In the genomic region with DNA sequence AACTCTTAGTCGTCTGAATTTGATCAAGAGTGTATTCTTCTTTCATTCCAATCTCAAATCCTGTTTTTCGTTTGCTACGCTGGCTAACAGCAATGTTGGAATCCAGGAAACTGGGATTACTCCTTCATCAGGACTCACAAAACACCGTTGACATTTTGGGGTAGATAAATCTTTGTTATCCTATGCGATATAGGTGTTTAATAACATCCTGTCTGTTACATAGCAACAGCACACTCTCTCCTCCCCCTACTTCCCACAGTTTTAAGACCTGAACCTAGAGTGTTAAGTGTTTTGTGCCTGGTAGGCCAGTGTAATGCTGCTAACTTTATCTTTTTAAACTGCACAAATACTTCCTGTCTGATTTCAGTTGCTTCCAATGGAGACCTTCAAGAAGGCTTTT, we compare ENCODE assay signal across 17 mouse cellular contexts. TPM values are rescaled to one million over a fixed set of nuclear protein-coding genes. Genes with fewer than 3 reads are reported as not detected.
DNase-seq lines count a peak whose midpoint lies in the region; ATAC-seq and TF ChIP-seq lines count a peak whose summit lies in the region.
"Had no signal": no experiment of that assay in that cellular context is flagged by ENCODE, and none has a peak within 500 bp of the region (broad histone marks: within the 10 kb centered on the region; RNA-seq: fewer than 3 reads in every experiment).

No protein-coding gene starts in this region.

- no peak overlapping the region for H3K9ac ChIP-seq in embryonic facial prominence, embryonic 11.5 days (replicated peaks; ENCODE audit: low read length)
- H3K9ac ChIP-seq in liver, embryonic 11.5 days (ENCODE audit: low read depth, low read length) = no peak overlapping the region
- H3K9ac ChIP-seq in liver, embryonic 12.5 days = no peak overlapping the region
- H3K9ac ChIP-seq in forebrain, postnatal 0 days = no peak overlapping the region
- H3K9ac ChIP-seq: hindbrain, embryonic 15.5 days; lung, embryonic 14.5 days; midbrain, embryonic 15.5 days had no signal

- no peaks in the 10 kb centered on the region for H3K36me3 ChIP-seq in embryonic facial prominence, embryonic 11.5 days (replicated peaks; ENCODE audit: control insufficient read depth, insufficient read depth, low read depth, low read length)
- H3K36me3 ChIP-seq in embryonic facial prominence, embryonic 10.5 days (replicated peaks) = peaks cover 7% of the 10 kb centered on the region; the same call in 1 of the 2 replicates
- H3K36me3 ChIP-seq in liver, embryonic 11.5 days (ENCODE audit: control insufficient read depth, insufficient read depth, low read length) = no peaks in the 10 kb centered on the region
- no peaks in the 10 kb centered on the region for H3K36me3 ChIP-seq in liver, embryonic 12.5 days
- H3K36me3 ChIP-seq in forebrain, postnatal 0 days (ENCODE audit: insufficient read depth) = 0 out of 2 replicates have a peak, but pooled peaks cover 5% of the 10 kb centered on the region
- H3K36me3 ChIP-seq: hindbrain, embryonic 15.5 days; midbrain, embryonic 15.5 days had no signal

- DNase-seq in embryonic facial prominence, embryonic 11.5 days (ENCODE audit: low spot score) = peak; percentile 5
- DNase-seq in embryonic facial prominence, embryonic 10.5 days (ENCODE audit: low spot score) = no peak
- no peak for DNase-seq in liver, embryonic 11.5 days (ENCODE audit: low spot score)
- DNase-seq in forelimb bud, embryonic 11.5 days (ENCODE audit: low read depth, low spot score) = peak; percentile 68
- peak; percentile 44 for DNase-seq in mesoderm, embryonic 11.5 days (ENCODE audit: low read depth, low spot score)
- no peak for DNase-seq in forebrain, postnatal 0 days
- DNase-seq in Muller cell, postnatal 12 days (ENCODE audit: inconsistent ontology term) = no peak
- DNase-seq: adrenal gland, adult 8-10 months; cerebellum, adult 2 months; kidney, adult 2 months; left cerebral cortex, postnatal 4 days; lung, embryonic 14.5 days; thymus, postnatal 4 days had no signal

- no peak for TF ChIP-seq CTCF in forebrain, postnatal 0 days (IDR thresholded peaks at IDR 0.05; ENCODE audit: low read depth)

- H3K4me1 ChIP-seq in embryonic facial prominence, embryonic 11.5 days (ENCODE audit: control insufficient read depth, insufficient read depth, low read length) = no peaks in the 10 kb centered on the region
- 0 out of 2 replicates have a peak, but pooled peaks cover 4% of the 10 kb centered on the region for H3K4me1 ChIP-seq in embryonic facial prominence, embryonic 10.5 days
- H3K4me1 ChIP-seq in liver, embryonic 11.5 days (replicated peaks; ENCODE audit: control insufficient read depth, insufficient read depth, low read length) = peaks cover 12% of the 10 kb centered on the region
- peaks cover 37% of the 10 kb centered on the region for H3K4me1 ChIP-seq in liver, embryonic 12.5 days
- no peaks in the 10 kb centered on the region for H3K4me1 ChIP-seq in forebrain, postnatal 0 days (ENCODE audit: insufficient read depth)
- H3K4me1 ChIP-seq: hindbrain, embryonic 15.5 days; midbrain, embryonic 15.5 days had no signal

- H3K4me3 ChIP-seq in embryonic facial prominence, embryonic 11.5 days (ENCODE audit: low read depth, low read length) = no peak overlapping the region
- H3K4me3 ChIP-seq in embryonic facial prominence, embryonic 10.5 days = no peak overlapping the region
- no peak overlapping the region for H3K4me3 ChIP-seq in liver, embryonic 11.5 days (ENCODE audit: low read depth, low read length)
- H3K4me3 ChIP-seq in liver, embryonic 12.5 days = no peak overlapping the region
- no peak overlapping the region for H3K4me3 ChIP-seq in forebrain, postnatal 0 days (ENCODE audit: low read depth, low read length)
- H3K4me3 ChIP-seq: hindbrain, embryonic 15.5 days; midbrain, embryonic 15.5 days had no signal

- H3K27ac ChIP-seq in embryonic facial prominence, embryonic 11.5 days (replicated peaks; ENCODE audit: low read depth, low read length) = no peak overlapping the region
- H3K27ac ChIP-seq in embryonic facial prominence, embryonic 10.5 days (replicated peaks) = no peak overlapping the region
- no peak overlapping the region for H3K27ac ChIP-seq in liver, embryonic 11.5 days (ENCODE audit: low read depth, low read length)
- no peak overlapping the region for H3K27ac ChIP-seq in liver, embryonic 12.5 days
- no peak overlapping the region for H3K27ac ChIP-seq in forebrain, postnatal 0 days (ENCODE audit: low read depth, low read length)
- H3K27ac ChIP-seq: hindbrain, embryonic 15.5 days; macrophage; midbrain, embryonic 15.5 days had no signal

- no peak for ATAC-seq in embryonic facial prominence, embryonic 11.5 days (replicated peaks; ENCODE audit: insufficient number of reproducible peaks, low FRiP score, low TSS enrichment, low read depth)
- peak; percentile 20; the same call in 1 of the 2 replicates for ATAC-seq in liver, embryonic 11.5 days (replicated peaks; ENCODE audit: low FRiP score)
- ATAC-seq in liver, embryonic 12.5 days = no peak
- ATAC-seq in forebrain, postnatal 0 days = no peak
- ATAC-seq: midbrain, embryonic 15.5 days had no signal

- H3K4me2 ChIP-seq in embryonic facial prominence, embryonic 11.5 days (ENCODE audit: low read depth, low read length) = no peak overlapping the region
- no peak overlapping the region for H3K4me2 ChIP-seq in liver, embryonic 11.5 days
- no peak overlapping the region for H3K4me2 ChIP-seq in liver, embryonic 12.5 days
- H3K4me2 ChIP-seq in forebrain, postnatal 0 days (ENCODE audit: low read depth) = no peak overlapping the region
- H3K4me2 ChIP-seq: hindbrain, embryonic 15.5 days; lung, embryonic 14.5 days; midbrain, embryonic 15.5 days had no signal

- no peaks in the 10 kb centered on the region for H3K9me3 ChIP-seq in embryonic facial prominence, embryonic 11.5 days (replicated peaks; ENCODE audit: control insufficient read depth, low read length)
- no peaks in the 10 kb centered on the region for H3K9me3 ChIP-seq in embryonic facial prominence, embryonic 10.5 days
- H3K9me3 ChIP-seq in liver, embryonic 11.5 days (ENCODE audit: control insufficient read depth, low read length) = no peaks in the 10 kb centered on the region
- no peaks in the 10 kb centered on the region for H3K9me3 ChIP-seq in liver, embryonic 12.5 days (replicated peaks)
- H3K9me3 ChIP-seq in forebrain, postnatal 0 days (ENCODE audit: low read length) = no peaks in the 10 kb centered on the region
- H3K9me3 ChIP-seq: hindbrain, embryonic 15.5 days; midbrain, embryonic 15.5 days had no signal

- H3K27me3 ChIP-seq in embryonic facial prominence, embryonic 11.5 days (ENCODE audit: control insufficient read depth, insufficient read depth, low read length) = no peaks in the 10 kb centered on the region
- no peaks in the 10 kb centered on the region for H3K27me3 ChIP-seq in embryonic facial prominence, embryonic 10.5 days (replicated peaks; ENCODE audit: low read depth, poor library complexity, severe bottlenecking)
- H3K27me3 ChIP-seq in liver, embryonic 11.5 days (replicated peaks; ENCODE audit: control insufficient read depth, insufficient read depth, low read length) = no peaks in the 10 kb centered on the region
- no peaks in the 10 kb centered on the region for H3K27me3 ChIP-seq in liver, embryonic 12.5 days (replicated peaks)
- H3K27me3 ChIP-seq in forebrain, postnatal 0 days (ENCODE audit: insufficient read depth, low read length) = no peaks in the 10 kb centered on the region
- H3K27me3 ChIP-seq: hindbrain, embryonic 15.5 days; midbrain, embryonic 15.5 days had no signal

- WGBS in embryonic facial prominence, embryonic 11.5 days = 59% methylated on average over 5 of the region's 5 CpGs
- WGBS in embryonic facial prominence, embryonic 10.5 days = 67% methylated on average over 5 of the region's 5 CpGs
- 52% methylated on average over 5 of the region's 5 CpGs for WGBS in liver, embryonic 11.5 days
- 52% methylated on average over 5 of the region's 5 CpGs for WGBS in liver, embryonic 12.5 days (ENCODE audit: insufficient replicate concordance)
- 75% methylated on average over 5 of the region's 5 CpGs for WGBS in forebrain, postnatal 0 days

RNA-seq across cellular contexts. Expression of a gene that starts 39.0 kb away (rescaled TPM):
- polyA plus RNA-seq in embryonic facial prominence, embryonic 11.5 days (2014; fragmentation: Nextera tagmentation; extraction: Ambion mirVana) = 8.8 and 11.4 TPM in 2 replicates
- polyA plus RNA-seq in embryonic facial prominence, embryonic 10.5 days (2016; fragmentation: Nextera tagmentation; extraction: Ambion mirVana) = 8.6 and 8.7 TPM in 2 replicates
- 6.5 and 8.5 TPM in 2 replicates for polyA plus RNA-seq in liver, embryonic 11.5 days (2014; fragmentation: Nextera tagmentation; extraction: Ambion mirVana)
- 7.1 and 8.2 TPM in 2 replicates for polyA plus RNA-seq in liver, embryonic 12.5 days (2016; fragmentation: Nextera tagmentation; extraction: Ambion mirVana)
- 102 and 110 TPM in 2 replicates for total RNA-seq in forebrain, postnatal 0 days (2014; rRNA removed)
- polyA plus RNA-seq in forebrain, postnatal 0 days (2015; fragmentation: Nextera tagmentation; extraction: Ambion mirVana) = 14.3 and 14.8 TPM in 2 replicates

Comparison
In these comparisons a context has a peak if more than half of its experiments do, and no peak if none do; other contexts are left out.
1. DNase-seq: peak in embryonic facial prominence, embryonic 11.5 days (single experiment), forelimb bud, embryonic 11.5 days (single experiment) and mesoderm, embryonic 11.5 days (single experiment); none in embryonic facial prominence, embryonic 10.5 days (single experiment), liver, embryonic 11.5 days (single experiment), forebrain, postnatal 0 days (single experiment) and Muller cell, postnatal 12 days (single experiment).